Mouse (Mus musculus) kidney, postnatal 10 days (tissue): ENCODE data around the gene Mok.

ENCODE experiments used
- DNase-seq: peaks from one replicate; pipeline ENCODE4 v3.0.0; 2021; ENCODE audit warnings: mixed read lengths

Gene Mok

GRCm38 (mm10) chr12:110840348-110841198 lies at the start of gene Mok:
Gene Mok (minus strand): TSS chr12:110840939.
- peak; percentile 96 for DNase-seq

GRCm38 (mm10) chr12:110889036-110890020 lies 48.6 kb upstream of the Mok start, which contains the start of the genes Cinp and Tecpr2:
Gene Cinp (minus strand): TSS chr12:110889145.
Gene Tecpr2 (plus strand): TSS chr12:110889264.
- DNase-seq: peak; percentile 98

- DNase-seq: no peak
These were observed 47.9 kb upstream of the Mok start for GRCm38 (mm10) chr12:110888606-110889005.

GRCm38 (mm10) chr12:110888106-110888505 lies 47.4 kb upstream of the Mok start:
- DNase-seq: no peak

- DNase-seq: no peak
These were observed 44.5 kb upstream of the Mok start for GRCm38 (mm10) chr12:110885251-110885650.

GRCm38 (mm10) chr12:110882291-110882690 lies 41.6 kb upstream of the Mok start:
- DNase-seq: peak; percentile 22

GRCm38 (mm10) chr12:110875351-110875750 lies 34.6 kb upstream of the Mok start:
- DNase-seq: no peak

- DNase-seq: no peak
These were observed 30.5 kb upstream of the Mok start for GRCm38 (mm10) chr12:110871247-110871646.

- no peak for DNase-seq
These were observed 29.4 kb upstream of the Mok start for GRCm38 (mm10) chr12:110870107-110870506.

GRCm38 (mm10) chr12:110865989-110866388 lies 25.2 kb upstream of the Mok start:
- DNase-seq: no peak

- no peak for DNase-seq
These were observed 24.8 kb upstream of the Mok start for GRCm38 (mm10) chr12:110865571-110865970.

- DNase-seq: no peak
These were observed 23.3 kb upstream of the Mok start for GRCm38 (mm10) chr12:110864008-110864407.

- DNase-seq: no peak
These were observed 20.5 kb upstream of the Mok start for GRCm38 (mm10) chr12:110861256-110861655.

GRCm38 (mm10) chr12:110860293-110860692 lies 19.6 kb upstream of the Mok start:
- DNase-seq: no peak

- peak; percentile 35 for DNase-seq
These were observed 17.9 kb upstream of the Mok start for GRCm38 (mm10) chr12:110858681-110859080.

GRCm38 (mm10) chr12:110857196-110857595 lies 16.5 kb upstream of the Mok start:
- DNase-seq: no peak

- DNase-seq: no peak
These were observed 14.3 kb upstream of the Mok start for GRCm38 (mm10) chr12:110854786-110855737.

GRCm38 (mm10) chr12:110851923-110852322 lies 11.2 kb upstream of the Mok start:
- no peak for DNase-seq

- DNase-seq: no peak
These were observed 10.7 kb upstream of the Mok start for GRCm38 (mm10) chr12:110851414-110851813.

- no peak for DNase-seq
These were observed 10.2 kb upstream of the Mok start for GRCm38 (mm10) chr12:110850929-110851256.

GRCm38 (mm10) chr12:110850010-110850928 lies 9.5 kb upstream of the Mok start, which contains the start of gene Zfp839:
Gene Zfp839 (plus strand): TSS chr12:110850253.
- peak; percentile 93 for DNase-seq
